ENCODE assay signal across 7 mouse cellular contexts in the genomic region with DNA sequence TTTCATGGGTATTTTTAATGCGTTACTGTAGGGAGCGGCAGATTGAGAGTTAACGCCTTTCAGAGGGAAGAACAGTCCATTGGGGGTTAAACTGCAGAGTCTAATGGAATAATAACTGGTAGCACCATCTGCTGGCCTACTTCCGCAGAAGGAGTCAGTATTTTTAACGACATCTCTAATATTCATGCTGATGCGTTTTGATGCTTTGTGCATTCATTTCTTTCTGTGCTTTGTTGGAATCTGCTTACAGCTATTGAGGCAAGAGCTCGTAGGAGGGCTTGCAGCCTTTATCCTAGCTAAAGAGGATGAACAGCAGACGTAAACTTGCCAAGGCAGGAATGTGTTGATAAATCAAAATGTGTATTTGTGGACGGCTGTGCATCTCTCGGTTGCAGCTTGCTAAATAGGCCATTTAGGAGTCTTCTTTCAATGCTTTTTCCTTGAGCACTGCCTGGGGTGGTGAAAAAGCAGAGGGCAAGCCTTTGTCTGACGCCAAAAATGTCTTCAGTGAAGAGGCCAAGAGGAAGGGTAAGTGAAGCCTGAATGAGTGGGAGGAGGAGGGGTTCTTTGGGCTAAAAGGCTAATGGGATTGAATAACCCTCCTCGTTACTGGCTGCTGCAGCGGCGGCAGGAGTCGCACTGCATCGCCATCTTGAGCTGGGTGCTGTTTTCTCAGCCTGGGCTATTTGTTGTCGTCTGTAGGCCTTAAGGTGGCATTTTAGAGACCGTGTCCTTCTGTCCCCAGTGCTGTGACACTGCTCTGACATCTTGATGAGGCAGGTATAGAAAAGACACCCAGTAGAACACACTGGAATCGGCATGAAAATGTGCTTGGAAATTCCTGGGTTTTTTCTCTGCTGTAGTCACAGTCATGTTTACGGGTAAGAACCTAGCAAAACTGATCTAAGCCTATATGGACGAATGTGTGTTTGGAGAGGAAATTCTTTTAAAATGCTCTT.
DNase-seq lines count a peak whose midpoint lies in the region; ATAC-seq lines count a peak whose summit lies in the region.

No protein-coding gene starts in this region.

- peak; percentile 76 to 94 for DNase-seq in adrenal gland, adult (ENCODE audit: inconsistent age in 2 of 2, low spot score in 1 of 2)
- peak; percentile 93 for DNase-seq in embryo, embryonic 10 days (ENCODE audit: low spot score)
- DNase-seq in gastrocnemius, postnatal 10 days = peak; percentile 59
- peak; percentile 77 for DNase-seq in induced T-regulatory cell, adult 2 months (ENCODE audit: low read depth)
- DNase-seq in left cerebral cortex, adult 9 months (ENCODE audit: low spot score in 2 of 2) = peak; percentile 52 to 76
- peak; percentile 76 for DNase-seq in right cerebral cortex, postnatal 25 days

- peak; percentile 87 for ATAC-seq in megakaryocyte progenitor cell, adult 5-6 weeks (replicated peaks; ENCODE audit: poor library complexity)

Comparison
In these comparisons a context has a peak if more than half of its experiments do, and no peak if none do; other contexts are left out.
1. Peak in every context shown above with its lines: DNase-seq and ATAC-seq.